Mouse (Mus musculus) yolk sac, embryonic 10.5 days (tissue): ENCODE measurements at regions not wholly inside any gene's neighbourhood (a gene's known extent, or its start where the extent isn't known, plus 50 kb on each side); places are given as distances from the start of the nearest gene placed in this dataset.

Experiments
- DNase-seq: peaks from one replicate; pipeline ENCODE4 v3.0.0-alpha.2; 2017; ENCODE audit warnings: low spot score

GRCm38 (mm10) chrX:163812431-163812830 lies 51.3 kb upstream of the Rnf138rt1 start:
- no peak for DNase-seq

- no peak for DNase-seq
Observed at GRCm38 (mm10) chrX:163814806-163815205, 53.7 kb upstream of the Rnf138rt1 start.

- no peak for DNase-seq
Observed at GRCm38 (mm10) chrX:163822298-163822697, 61.2 kb upstream of the Rnf138rt1 start.

- no peak for DNase-seq
Observed at GRCm38 (mm10) chrX:163827461-163827860, 66.3 kb upstream of the Rnf138rt1 start.

- DNase-seq, result no peak
Observed at GRCm38 (mm10) chrX:163845408-163845807, 63.4 kb upstream of the Ap1s2 start.

GRCm38 (mm10) chrX:163846890-163847289 lies 61.9 kb upstream of the Ap1s2 start:
- DNase-seq, result no peak

- no peak for DNase-seq
Observed at GRCm38 (mm10) chrX:163847651-163848050, 61.2 kb upstream of the Ap1s2 start.

GRCm38 (mm10) chrX:163848510-163849199 lies 60.2 kb upstream of the Ap1s2 start:
- no peak for DNase-seq

- no peak for DNase-seq
Observed at GRCm38 (mm10) chrX:163850915-163851599, 57.8 kb upstream of the Ap1s2 start.

GRCm38 (mm10) chrX:163858494-163858893 lies 50.3 kb upstream of the Ap1s2 start:
- peak; percentile 5 for DNase-seq
